Mouse (Mus musculus): ENCODE data around the gene Psmb3.

DNA sequence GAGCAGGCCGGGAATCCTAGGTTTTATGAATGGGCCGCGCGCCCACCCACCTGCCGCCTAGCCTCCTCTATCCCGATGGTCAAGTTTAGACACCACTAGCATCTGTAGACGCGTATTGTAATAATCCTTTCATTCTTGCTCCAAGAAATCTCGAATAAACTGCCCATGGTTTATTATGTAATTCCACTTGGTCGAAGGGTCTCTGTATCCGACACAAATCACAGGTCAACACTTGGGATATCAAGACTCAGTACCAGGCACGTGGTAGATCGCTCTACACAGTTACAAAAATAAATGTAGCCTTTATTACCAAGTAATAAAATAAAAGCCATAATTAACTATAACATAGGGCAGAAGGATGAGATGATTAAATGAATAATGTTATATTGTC is 42.1 kb downstream of the Psmb3 start:
- TF ChIP-seq CTCF (IDR thresholded peaks at IDR 0.05; ENCODE audit: extremely low read depth, insufficient read depth, insufficient read length, insufficient replicate concordance), result no peak
- TF ChIP-seq POLR2A (IDR thresholded peaks at IDR 0.05; ENCODE audit: low read depth, low read length), result no peak
